Mouse (Mus musculus): ENCODE measurements at regions not wholly inside any gene's neighbourhood (a gene's known extent, or its start where the extent isn't known, plus 50 kb on each side); places are given as distances from the start of the nearest gene placed in this dataset.
A peak's percentile ranks its signal among the peaks of the same experiment; 100 is the strongest.
"Not testable (repeated sequence)": the region's sequence is repeated elsewhere in the genome, so short reads cannot be mapped to it uniquely, and the experiment has no call there.

DNA sequence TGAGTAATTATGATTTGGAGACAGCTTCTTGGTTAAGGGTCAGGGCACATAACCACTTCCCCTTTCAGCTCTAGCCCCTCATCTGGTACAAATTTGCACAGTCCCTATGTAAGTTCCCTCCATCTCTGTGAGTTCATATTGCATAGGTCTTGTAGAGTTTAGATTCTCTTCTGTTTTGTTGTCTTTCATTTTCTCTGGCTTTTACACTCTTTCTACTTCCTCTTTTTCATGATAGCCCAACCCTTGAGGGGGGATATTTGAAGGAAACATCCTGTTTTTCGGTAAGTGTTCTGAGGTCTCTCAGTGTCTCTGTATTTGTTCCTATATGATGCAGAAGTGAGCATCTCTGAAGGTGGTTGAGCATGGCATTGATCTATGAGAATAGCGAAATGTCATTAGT, 515.7 kb upstream of the Stxbp6 start:
- no peak for DNase-seq

DNA sequence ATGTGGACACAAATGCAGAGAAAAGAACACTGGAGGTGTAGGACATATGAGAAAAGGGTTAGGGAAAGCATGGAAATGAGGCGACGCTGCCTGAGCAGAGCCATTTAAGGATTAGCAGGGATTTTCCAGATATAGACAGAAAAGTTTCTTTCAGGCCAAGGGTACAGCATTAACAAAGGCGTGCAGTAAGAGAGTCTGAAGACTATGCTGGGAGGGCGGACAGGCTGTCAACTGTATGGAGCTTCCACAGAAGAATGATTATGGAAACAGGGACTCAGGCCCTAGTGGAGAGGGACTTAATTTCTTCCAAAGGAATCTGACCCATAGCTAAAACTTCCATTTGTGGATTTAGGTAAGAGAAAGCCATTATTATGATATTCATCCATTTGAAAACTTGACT, 511.3 kb upstream of the Stxbp6 start:
- no peak for DNase-seq

DNA sequence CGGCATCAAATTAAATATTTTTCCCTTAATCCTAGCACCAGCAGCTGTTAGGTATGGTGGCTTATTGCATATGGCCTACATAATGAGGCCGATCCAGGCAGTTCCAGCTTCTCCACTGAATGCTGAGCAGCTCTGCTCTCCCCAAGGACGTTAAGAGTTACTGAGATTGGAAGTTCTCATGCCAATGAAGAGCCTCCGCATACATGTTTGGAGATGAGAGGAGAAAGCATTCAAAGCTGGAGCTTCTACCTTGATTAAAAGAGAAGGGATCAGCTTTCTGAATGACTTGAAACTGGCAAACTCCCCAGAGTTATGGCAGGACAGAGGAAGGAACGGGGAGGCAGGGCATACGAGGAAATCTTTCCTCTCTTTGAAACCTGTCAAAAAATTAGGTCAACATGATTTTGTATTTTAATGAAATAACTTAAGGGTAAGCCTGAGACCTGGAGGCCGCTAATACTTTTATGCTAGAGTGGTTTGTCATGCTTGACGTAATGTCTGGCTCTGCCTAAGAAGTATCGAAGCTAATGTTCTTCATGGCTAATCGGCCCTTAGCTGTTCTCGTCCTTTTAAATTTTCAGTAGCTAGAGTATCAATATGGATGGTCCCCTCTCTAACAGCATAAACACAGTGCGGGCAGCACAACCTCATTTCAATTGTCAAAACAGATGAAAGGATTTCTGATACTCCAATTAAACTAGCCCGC, 489.0 kb upstream of the Stxbp6 start:
- DNase-seq = no peak

DNA sequence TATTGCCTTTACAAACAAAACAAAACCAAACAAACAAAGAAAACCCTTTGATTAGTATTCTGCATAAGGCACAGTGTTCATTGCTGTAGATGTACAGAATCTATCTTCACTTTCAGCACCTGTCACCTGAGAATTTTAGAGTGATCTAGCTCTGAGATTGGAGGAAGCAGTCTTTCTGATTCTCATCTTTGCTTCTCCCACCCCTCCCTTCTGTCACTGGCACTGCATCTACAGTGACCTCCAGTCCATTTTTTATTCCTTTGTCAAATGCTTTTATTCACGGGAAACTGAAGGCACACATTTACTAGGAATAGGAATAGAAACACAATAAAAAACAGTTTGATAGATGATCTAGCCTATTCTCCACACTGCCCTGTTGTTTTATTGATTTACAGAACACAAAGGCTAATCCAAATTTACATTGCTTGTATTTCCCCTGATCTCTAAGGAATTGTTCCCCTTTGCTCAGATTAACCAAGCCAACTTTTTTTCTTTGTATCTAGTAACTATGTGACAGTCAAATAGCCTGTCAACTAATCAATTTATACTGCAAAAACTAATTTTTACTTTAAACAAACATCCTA, 488.2 kb upstream of the Stxbp6 start:
- no peak for DNase-seq

DNA sequence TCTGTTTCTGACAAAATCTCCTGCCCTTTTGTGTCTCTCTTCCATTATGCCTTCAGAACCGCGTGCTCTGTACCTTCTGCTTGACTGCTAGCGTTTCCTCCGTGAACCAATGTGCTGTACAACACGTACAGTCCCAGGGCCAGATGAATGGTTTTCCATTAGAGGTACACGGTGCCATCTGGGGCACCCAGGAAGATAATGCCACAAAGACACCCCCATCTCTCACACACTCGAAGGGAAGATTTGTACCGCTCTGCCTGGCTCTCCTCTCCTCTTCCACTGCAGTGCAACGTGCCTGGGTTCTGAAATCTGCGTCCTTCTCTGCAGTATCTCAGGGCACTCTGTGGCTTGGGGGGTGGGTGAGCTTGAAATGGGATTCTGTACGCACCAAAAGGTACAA, 487.4 kb upstream of the Stxbp6 start:
- no peak for DNase-seq

DNA sequence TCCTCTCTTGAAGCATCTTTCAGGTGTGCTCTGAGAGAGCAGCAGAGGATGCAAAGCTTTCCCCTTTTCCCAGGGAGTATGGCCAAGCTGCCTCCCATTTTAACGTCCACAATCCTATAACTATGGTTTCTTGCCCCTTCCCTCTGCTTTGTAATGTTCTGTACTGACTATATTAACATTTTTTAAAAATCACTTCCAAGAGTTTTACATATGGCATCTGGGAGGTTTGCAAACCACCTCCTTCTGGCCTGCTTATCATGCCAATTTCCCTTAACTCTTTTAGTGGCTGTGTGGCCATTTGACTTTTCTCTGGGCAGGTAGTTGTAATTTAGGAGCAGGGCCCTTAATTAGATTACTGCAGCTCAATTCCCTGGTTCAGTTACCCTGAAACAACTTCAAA, 486.9 kb upstream of the Stxbp6 start:
- no peak for DNase-seq

DNA sequence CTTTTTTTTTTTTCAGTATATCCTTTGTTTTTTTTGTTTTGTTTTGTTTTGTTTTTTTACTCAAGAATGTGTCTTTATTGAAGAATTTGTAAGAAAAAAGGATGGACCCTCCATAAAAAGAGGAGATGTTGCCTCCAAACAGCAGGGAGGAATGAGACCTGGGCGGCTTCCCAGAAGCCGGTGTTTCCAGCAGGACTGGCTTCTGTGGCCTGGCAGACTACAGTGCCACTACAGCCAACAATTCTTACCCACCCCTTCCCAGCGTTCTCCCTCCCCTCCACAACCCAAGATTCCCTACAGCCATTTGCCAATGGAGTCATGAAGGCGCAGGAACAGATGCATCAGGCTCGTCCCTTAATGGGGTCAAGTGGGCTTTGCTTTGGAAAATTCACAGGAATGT, 475.4 kb upstream of the Stxbp6 start:
- not testable (repeated sequence) for DNase-seq

DNA sequence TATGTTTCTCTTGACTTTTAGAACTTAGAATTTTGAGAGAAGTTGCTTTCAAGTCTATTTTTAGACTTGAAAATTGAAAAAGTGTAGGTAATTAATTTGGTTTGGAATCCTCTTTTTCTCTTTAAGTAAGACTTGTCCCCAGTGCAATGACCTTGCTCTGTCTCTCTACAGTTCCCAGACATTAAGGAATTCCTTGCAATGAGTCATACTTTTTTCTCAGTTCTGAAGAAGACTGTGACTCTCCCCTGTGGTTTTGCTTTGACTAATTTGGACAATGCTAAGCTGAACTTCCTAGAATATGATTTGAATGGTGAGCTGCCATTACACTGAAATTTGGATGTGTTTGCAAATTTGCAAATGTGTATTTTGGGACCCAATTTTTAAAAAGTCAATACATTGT, 445.0 kb upstream of the Stxbp6 start:
- no peak for DNase-seq

DNA sequence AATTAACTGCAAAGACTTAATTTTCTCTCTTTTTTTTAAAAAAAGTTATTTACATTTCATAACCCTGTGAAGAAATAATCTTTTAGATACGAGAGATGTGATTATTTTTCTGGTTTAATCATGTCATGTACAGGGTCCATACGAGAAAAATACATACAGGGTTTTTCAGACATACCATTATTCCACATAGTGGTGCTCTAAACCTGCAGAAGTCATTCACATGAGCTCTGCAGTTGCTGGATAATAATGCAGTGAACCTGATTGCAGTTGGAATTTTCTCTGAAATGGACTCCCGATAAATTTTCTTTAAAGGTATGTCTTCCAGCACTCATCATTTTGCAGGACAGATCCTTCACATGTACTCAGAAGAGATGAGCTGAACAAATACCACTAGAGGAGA, 439.9 kb upstream of the Stxbp6 start:
- no peak for DNase-seq

DNA sequence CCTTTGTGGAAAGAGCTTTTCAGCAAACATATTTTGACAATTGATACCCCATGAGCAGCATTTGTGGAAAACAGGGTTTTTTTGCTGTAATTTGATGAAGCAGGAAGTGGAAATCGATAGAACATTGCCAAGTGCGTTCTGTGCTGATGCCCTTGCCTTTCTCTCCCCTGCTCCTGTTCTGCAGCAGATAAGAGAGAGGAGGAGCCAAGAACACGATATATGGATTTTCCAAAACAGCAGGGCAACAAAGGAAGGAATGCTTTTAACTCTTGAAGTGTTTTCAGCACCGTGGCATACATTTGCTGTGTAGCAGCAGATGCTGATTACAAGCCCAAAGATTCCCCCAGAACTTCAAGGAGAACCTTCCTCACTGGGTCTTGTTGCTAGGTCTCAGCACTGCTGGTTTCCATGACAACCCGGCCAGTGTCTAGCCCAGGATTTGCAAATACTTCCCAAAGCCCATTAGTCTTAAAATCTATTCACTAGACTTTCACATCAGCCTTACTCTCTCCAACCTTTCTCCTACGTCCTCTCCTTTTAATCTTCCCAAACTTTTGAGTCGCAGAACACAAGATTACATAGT, 433.0 kb upstream of the Stxbp6 start:
- no peak for DNase-seq

DNA sequence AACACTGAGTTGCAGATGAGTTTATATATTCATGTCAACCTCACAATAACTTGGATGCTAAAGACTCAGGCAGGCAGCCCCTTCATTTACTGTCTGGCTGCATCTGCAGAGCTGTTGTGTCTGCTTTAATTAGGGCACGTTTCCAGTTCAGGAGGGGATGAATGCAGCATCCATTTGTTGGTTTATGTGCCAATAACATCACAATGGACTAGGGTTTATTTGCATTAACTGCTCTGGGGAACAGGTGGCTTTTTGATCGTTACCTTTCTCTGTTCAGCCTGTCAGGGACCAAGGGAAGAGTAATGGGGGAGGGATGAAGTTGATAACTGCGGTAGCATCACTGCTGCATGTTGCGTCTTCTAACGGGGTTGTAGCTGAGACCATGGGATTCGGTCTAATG, 425.3 kb upstream of the Stxbp6 start:
- no peak for DNase-seq

DNA sequence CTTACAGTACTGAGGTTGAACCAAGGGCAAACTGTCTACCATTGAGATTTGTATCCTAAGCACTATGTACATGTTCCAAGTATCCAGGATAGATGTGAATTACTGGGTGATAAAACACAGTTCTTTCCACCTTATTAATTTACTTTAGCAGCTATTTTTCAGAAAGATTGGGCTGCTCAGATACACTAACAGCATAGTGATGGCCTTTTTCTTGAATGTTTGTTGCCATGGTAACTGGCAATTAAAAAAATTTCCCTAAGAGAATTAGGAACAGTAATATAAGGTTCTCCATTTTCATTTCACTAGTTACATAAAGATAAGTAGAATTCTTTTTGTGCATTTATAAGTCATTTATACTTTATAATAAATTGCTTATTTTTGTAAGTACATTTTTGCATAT, 423.7 kb upstream of the Stxbp6 start:
- no peak for DNase-seq

DNA sequence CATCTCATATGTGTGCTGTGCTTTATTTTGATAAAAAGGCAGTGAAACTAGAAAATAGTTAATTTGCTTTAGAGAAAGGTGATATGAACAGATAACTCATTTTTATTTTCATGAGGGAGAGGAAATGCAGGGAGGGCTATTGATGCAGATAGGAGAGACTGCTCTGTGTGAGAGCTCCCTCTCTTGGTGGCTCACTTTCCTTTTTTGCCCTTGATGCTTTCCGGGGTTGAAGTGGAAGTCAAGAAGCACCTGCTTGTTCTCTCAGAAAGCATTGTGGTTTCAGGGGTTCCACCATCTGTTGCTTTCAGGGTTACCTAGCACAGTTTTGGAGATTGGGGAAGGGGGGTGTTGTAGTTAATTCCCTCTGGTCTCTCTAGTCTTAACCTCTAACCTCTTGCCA, 414.5 kb upstream of the Stxbp6 start:
- no peak for DNase-seq

DNA sequence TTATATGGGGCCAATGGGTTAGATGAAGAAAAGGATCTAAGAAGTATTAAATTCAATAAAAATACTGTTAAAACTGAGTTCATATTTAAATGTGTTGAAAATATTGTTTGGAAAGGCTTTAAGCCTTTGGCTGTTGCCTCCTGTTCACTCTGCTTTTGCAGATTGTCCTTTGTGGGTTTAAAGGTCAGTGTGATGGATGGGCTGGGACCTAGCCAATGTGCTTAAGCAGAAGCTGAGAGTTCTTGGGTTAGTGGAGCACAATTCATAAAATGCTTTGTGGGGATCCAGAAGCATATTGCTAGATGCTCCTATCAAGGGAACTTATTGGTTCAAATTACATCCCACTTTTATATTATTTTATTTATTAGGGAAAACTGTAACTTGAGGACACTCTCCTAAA, 402.4 kb upstream of the Stxbp6 start:
- DNase-seq = no peak

DNA sequence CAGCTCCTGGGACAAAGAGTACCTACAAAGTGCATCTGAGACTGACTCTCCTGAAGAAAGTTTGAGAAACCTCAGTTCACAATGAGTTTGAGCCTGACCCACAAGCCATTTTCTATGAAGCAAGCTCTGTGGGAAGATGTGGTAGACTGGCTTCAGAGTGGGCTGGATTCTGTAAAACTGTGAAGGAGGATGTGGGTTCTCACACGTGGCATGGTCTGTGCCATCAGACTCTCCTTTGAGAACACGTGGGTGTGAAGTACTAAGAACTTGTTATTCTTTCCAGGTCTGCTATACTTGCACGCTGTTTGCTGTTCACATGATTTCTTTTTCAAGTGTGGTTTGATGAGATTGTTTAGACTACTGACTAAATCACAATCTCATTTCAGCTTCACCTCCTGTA, 393.6 kb upstream of the Stxbp6 start:
- no peak for DNase-seq

DNA sequence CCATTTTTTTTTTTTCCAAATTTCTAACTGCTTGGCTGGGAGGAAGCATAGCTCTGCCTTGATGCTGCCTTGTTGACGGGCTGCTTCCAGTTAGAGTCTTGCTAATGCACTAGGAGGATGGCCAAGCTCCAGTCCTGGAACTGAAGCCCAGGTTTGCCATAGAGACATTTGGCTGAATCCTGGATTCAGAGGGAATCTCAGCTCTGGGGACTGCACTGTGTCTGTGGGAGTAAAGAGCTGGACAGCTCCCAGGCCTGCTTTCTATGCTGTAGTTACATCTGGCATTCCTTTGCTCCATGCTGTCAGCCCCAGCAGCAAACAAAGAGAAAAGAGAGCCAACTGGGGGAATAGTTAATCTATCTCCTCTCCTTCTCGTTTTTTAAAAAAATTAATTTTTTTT, 392.5 kb upstream of the Stxbp6 start:
- DNase-seq = no peak

DNA sequence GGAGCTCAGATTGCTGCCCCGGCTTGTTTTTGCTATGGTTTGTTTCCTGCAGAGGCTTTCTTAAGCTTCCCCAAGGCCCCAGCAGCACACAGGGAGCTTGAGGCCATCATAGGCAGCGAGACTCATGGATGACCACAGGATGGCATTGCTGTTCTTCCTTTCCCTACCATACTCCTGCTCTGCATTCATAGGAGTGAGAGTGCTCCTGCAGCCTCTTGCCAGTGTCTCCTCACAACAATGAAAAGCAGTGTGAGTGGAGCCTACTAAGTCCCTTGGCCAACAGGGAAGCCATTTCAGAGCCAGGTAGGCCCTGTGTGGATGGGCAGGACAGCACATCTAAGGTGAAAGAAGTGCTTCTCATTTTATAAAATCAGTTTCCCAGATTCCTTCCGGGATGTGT, 391.6 kb upstream of the Stxbp6 start:
- DNase-seq = peak; percentile 13

DNA sequence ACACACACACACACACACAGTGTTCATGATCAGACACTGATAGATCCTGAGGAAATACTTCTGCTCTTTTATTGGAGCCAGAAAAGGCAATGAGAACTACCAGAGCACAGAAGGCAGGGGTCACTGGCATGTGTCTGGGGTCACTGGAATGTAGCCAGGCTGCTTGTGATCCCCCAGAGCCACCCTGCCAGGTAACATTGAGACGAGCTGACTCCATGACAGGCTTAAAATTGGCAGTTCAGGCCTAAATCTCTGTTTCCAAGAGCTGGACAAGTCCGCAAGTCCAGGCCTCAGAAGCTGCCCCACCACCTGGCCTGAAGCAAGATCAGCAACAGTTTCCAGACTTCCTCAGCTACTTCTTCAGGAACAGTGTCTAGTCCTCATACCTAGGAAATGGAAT, 390.4 kb upstream of the Stxbp6 start:
- no peak for DNase-seq

DNA sequence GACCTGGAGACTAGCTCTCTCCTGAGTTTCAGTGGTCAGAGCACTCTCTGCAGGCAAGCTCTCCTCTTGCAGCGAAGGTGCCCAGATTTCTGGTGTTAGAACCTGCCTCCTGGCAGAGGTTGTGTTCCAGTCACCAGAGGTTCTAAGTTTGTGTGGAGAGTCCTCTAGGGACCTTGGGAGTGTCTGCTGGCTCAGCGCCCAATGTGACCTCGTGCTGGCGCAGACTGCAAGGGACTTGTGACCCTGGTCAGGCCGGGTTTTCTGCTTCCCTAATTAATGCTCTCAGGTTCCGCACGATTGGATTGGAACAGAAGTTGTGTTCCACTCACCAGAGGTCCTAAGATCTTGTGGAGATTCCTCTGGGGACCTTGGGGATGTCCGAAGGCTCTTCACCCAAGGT, 384.2 kb upstream of the Stxbp6 start:
- peak; percentile 60 for DNase-seq

DNA sequence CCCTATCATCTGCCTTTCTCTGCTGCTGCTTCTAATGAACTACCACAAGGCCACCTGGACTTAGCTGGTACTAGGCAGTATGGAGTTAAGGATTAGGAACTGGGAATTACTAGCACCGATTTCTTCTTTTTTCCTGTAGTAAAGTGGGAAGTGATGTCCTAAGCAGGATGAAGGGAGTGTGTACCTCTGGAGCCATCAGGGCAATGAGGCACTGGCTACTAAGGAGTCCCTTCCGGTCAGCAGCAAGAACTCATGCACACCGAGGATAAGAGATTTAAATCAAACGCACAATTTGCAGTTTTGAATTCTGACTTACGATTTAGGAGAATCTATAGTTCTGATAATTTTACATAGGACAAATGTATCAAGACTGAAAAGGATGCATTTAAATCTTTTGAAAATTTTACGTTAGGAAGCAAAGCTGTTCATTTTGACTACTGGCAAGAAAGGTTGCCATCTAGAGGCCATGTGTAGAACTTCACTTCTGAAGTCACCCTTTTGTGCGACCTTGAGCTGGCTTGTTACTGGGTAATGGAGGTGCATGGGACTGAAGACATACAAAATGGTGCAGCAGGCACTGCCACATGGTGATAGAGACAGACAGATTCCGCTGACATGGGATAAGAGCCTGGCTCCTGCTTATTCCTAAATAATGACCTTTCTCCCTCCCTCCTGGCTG, 369.1 kb upstream of the Stxbp6 start:
- peak; percentile 64 for DNase-seq

DNA sequence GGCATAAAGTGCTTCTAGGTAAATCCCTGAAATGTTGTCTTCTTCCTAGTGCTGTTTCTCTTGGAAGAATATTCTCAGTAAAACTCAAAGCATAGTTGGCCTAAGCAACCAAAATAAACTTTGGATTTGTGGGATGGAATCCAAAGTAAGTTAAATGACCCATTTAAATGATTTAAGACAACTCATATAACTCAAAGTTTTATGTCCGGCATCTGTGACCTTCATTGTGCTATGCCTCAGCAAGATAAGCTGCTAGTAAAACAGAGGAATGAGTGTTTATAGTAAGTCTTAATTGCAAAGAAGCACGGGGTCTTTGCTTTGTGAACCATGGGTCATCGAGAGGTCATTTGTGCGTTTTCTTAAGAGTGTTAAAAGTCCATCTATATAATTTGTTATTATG, 368.0 kb upstream of the Stxbp6 start:
- no peak for DNase-seq

DNA sequence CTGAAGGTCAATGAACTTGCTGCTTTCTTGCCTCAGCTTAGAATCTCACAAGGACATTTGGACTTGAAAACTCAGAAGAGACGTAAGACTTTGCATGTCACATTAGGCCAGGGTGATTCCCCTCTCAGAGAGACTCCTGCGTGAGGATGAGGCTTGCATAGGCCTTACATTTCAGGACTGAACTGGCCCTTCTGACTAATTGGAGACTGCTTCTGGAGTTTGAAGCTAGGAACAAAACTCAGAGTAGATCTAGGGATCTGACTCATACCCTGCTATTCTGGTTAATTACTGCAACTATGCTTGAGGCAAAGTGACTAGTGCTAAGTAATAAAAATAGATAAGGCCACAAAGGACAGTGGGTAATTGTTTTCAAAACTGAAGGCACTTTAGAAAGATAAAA, 365.2 kb upstream of the Stxbp6 start:
- no peak for DNase-seq

DNA sequence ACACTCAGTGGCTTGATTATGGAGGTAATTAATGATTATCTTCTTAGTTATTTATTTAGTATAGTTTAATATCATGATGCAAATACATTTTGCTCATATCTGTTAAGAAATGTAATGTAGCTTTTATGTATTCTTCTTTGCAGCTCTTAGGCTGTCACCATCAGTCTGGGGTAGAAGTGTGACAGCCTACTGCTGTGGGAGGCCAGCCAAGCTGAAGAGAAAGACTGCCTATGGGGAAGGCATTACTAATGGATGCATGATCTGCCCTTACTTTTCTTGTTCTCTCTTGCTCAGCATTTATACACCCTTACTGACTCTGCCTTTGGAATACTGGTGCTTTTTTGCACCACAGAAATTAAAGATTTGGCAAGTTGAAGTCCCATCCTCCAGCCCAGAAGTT, 362.8 kb upstream of the Stxbp6 start:
- DNase-seq = no peak

DNA sequence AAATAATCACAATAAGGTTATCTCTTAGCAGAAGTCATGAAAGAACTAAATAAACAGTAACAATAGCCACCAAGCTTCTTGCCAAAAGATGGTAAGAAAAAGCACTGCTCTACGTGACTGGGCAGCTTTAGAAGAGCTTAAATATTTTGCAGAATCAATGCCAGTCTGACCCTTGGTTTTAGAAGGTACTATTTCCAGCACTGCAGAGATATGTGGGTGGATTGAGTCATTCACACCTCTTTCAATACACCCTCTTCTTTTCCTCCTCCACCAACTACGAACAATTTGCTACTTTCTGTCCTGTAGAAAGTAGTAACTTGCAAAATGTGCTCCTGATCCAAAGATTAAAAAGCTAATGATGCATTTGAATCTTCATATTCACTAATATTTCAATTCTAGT, 324.9 kb upstream of the Stxbp6 start:
- no peak for DNase-seq
